Mouse (Mus musculus) fibroblast of lung, adult 2 months (primary cell): Measurements from ENCODE around the gene Ccnd3.
"Not testable (repeated sequence)": the region's sequence is repeated elsewhere in the genome, so short reads cannot be mapped to it uniquely, and the experiment has no call there.

Experiments
- DNase-seq: peaks from one replicate; pipeline ENCODE4 v3.0.0-alpha.2; 2011; ENCODE audit warnings: low read depth

The Ccnd3 gene

DNA sequence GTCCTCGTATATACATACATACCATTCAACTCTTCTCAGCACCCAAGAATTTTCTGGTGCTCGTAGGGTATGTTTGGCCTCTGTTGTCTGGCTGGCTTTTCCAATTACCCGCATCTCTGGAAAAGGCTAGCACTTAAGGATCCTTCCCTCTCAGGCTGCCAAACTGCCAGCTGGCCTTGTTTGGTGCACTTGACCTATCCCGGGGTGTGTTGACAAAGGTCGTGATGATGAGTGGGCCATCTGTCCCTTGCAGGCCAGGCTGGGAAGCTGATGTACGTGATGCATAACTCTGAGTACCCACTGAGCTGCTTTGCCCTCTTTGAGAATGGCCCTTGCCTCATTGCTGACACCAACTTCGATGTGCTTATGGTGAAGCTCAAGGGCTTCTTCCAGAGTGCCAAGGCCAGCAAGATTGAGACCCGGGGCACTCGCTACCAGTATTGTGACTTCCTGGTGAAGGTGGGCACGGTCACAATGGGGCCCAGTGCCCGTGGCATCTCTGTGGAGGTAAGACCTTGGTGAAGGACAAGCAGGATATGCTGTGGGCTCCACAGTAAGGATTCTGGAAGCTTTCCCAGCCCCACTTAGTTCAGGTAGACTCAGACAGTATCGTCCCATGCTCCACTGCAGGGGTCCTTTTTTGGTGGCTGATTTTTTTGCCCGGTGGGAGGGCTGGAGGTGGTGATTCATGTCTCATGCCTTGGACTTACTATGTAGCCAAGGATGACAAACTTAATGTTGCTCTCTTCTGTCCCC lies 113.9 kb downstream of the Ccnd3 start:
- no peak for DNase-seq

DNA sequence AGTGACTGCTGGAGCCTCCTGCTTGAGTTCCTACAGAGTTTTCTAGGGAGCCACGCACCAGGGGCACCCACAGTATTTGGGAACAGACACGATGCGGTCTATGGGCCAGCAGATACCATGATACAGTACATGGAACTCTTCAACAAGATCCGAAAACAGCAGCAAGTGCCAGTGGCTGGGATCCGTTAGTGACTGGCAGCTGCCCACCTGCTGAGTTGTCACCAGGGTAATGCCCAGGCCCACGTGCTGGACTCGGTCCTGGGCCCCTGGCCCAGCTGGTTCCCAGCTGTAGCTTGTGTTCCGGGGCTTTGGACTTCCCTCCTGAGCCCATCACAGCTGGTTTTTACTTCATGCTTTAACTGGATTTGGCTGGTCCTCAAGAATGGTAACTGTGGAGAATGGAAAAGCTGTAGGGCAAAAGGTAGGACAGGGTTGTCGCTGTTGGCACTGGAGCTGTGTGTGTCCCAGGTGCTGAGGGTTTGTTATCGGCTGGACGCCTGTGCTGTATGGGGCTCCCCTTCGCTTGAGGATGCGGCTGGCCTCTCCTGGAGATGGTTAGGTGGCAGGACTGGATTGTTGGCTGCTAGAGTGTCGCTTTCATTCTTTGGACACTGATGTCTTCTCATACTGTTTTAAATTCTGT lies 118.2 kb downstream of the Ccnd3 start:
- DNase-seq: no peak

DNA sequence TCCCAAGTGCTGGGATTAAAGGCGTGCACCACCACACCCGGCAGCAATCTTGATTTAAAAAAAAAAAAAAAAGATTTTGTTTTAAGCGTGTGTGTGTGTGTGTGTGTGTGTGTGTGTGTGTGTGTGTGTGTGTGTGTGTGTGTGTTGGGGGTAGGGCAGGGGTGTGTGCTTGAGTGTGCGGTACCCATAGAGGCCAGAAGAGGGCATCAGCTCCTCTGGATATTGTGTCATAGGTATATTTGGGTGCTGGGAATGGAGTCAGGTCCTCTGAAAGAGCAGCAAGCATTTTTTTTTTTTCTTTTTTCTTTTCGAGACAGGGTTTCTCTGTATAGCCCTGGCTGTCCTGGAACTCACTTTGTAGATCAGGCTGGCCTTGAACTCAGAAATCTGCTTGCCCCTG lies 119.7 kb downstream of the Ccnd3 start:
- DNase-seq: not testable (repeated sequence)

DNA sequence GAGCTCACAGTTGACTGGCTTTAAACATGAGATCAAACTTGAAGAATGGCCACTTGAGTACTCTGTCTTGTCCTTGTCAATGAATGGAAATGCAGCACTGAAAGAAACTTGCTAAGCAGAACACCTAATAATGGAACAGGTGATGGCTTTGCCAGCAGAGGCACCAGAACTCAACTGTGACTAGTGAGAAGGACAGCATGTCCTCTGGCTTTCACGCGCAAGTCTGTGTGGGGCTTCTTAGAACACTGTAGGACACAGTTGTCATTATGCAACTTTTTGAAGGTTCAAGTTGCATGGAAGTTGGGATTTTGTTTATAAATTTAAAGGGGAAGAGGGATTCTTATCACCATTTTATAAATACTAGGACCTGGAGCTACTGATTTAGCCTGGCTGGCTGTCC lies 120.2 kb downstream of the Ccnd3 start:
- no peak for DNase-seq

DNA sequence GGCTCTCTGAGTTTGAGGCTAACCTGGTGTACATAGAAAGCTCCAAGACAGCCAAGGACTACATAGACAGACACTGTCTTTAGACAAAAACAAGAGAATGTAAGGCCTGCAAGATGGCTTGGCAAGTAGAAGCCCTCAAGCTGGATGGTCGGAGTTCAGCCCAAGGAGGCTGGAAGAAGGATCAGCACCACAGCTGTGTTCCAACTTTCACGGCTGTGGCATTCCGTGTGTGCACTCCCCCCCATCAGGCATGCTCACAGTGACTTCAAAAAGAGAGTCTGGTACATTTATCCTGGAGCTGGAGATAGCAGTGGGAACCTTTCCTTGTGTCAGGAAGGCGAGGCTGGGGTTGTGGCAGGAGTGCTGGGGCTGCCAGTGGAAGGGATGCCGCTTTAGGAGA lies 121.2 kb downstream of the Ccnd3 start:
- DNase-seq: no peak

DNA sequence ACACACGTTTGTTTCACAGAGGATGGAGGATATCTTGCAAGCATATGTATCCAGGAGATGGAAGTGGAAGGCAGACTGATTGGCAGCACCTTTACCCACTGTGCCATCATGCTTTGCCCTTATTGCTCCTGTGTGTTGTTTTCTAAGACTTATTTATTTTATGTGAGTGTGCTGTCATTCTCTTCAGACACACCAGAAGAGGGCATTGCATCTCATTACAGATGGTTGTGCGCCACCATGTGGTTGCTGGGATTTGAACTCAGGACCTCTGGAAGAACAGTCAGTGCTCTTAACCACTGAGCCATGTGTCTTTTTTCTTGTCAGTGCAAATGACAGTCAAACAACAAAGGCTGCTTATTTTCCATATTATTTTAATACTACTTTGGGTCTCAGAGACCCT lies 122.9 kb downstream of the Ccnd3 start:
- DNase-seq: no peak

DNA sequence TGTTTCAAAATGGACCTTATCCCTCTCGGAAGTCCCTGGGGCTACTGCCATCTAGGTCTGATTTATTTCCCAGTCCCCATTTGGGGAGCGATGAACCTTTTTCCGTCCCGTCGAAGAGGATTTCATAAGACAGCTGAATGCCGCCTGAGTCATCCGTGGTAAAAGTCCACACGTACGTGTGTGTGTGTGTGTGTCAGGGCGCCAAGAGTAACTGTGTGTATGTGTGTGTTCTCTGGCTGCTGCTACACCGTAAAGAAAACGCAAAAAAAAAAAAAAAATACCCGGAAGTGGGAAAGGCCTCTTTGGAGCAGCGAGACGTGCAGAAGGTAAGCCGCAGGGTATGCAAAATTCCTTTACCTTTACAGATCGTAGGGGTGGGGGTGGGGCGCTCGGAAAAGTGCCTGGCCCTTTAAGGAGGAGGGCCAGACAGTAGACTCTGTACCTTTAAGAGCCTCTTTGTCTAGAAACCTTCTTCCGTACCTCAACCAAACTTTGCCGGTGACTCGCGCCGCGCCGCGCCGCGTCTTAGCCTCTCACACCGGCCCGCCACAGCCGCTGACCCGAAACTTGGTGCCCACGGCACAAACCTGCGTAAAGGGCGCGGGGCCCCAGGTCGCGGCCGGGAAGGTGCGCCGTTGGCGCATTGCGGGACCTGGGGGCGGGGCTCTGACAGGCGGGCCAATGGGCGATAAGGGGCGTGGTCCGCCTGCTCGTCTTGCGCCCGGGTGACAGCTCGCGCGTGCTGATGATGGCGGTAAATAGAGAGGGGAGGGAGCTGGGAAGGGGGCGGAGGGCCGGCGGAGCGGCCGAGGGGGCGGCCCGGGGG lies 124.2 kb downstream of the Ccnd3 start:
- peak; percentile 67 for DNase-seq

DNA sequence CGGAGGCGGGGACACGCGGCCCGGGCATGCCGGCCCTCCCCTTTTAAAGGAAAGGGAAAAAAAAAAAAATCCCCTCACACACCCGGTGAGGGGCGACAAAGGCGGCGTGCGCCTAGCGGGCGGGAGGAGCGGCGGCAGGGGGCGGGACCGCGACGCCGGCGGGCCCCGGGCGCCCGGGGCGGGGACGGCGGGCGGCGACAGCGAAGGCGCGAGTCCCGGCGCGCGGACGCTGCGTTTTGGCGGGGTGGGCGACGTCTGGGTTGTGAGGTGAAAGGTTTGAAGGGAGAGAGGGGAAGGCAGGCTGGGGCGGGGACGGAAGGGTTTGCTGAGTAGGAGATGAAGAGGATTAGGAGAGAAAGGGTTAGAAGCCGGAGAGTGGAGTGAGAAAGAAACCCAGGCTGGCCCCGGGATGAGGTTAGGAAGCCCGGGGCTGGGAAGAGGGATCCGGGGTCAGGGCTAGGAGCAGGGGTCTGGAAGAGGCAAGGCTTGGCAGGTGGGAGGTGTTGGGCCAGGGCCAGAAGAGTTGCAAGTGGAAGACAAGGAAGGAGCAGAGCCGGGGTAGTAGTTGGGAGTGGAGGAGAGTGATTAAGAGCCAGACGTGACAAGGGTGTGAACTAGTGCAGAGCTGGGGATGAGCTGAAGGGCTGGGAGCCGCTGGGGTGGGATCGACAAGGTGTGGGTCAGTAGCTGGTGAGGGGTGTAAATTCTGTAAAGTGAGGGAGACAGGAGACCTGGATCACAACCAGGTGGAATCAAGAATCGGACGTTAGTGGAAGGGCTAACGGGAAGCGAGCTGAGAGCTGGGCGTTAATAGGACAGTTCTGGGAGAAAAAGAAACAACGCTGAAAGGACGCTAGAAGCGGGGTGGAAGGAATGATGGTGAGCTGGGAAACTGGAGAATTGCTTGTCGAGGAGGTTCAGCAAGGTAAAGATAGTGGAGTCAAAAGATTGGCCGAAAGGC lies 125.1 kb downstream of the Ccnd3 start:
- DNase-seq: no peak

DNA sequence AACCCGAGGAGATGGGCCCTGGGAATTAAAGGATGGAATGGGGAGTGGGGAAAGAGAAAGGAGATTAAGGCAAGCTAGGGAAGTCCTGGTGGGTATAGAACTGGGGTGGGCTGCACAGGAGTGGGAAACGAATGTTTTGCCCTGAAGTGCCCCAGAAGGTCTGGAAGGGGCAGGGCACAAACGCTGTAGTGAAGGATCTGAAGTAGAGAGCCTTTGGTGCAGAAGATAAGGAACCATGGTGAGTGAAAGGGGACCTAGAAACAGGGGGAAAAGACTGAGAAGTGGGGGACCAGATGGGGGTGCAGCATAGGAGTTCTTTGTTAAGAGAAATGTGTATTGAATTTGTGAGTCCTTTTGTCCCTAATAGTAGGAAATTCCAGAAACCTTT lies 125.8 kb downstream of the Ccnd3 start, which contains the start of gene Usp49:
Usp49 (plus strand) TSS at position 13 of the 388 bp plus-strand sequence.
- DNase-seq: no peak

DNA sequence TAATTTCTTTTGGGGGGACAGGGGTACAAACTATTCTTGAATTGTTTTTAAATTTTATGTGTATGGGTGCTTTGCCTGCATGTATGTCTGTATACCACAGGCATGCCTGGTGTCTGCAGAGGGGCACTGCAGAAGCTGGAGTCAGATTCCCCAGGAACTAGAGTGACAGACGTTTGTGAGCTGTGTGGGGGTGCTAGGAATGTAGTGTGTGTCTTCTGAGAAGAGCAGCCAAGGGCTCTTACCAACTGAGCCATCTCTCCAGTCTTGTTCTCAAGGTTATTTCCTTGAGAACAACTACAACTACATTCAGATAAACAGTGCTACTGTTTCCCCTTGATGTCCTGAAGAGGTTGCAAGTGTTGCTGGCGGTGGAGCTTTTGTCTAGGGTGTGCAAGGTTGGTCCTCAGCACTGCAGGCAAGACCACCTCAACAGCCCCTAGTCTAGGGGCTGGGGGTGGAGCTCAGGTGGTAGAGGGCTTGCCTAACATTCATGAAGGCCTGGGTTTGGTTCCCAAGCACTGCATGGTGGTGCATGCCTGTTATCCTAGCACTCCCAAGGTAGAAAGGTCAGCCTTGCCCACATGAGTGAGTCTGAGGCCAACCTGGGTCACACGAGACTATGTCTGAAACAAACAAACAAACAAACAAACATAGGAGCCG lies 127.5 kb downstream of the Ccnd3 start:
- DNase-seq: no peak

DNA sequence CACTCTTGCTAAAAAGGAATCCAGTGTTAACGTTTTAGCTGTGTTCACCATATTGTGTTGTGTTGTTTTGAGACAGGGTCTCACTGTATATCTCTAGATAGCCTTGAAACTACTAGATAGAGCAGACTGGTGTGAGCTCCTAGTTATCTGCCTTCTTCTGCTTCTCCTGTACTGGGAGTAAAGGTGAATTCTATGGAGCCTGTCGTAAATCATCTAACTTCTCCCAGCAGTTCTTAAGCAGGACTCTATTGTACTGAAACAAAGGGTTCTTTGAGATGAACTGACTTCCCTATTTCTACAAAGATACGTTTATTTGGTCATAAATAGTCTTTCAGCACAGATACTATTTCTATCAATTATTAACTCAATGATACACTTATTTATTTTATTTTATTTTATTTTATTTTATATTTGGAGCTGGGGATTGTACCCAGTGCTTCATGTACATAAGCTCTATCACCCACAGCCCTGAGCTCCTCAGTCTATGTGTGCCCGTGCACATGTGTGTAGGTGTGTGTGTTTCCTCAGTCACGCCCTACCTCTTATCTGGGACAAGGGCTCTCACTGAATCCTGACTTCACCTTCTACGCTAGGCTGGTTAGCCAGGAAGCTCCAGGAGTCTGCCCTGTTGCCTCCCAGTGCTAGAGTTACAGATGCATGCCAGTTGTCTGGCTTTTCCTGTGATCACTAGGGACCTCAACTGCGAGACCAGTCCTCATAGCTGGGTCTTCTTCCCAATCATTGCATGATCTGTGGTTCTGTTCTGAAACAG lies 129.3 kb downstream of the Ccnd3 start:
- DNase-seq: no peak

DNA sequence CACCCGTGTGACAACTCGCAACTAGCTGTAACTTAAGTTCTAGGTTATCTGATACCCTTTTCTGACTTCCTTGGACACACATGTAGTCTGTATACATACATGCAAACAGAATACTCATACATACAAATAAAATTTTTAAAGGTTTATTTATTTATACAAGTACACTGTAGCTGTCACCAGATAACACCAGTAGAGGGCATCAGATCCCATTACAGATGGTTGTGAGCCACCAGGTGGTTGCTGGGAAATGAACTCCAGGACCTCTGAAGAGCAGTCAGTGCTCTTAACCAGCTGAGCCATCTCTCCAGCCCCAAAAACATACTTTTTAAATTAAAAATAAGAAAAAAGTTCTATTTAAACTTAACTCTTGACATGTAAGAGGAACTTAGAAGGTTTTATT lies 138.1 kb downstream of the Ccnd3 start:
- no peak for DNase-seq

DNA sequence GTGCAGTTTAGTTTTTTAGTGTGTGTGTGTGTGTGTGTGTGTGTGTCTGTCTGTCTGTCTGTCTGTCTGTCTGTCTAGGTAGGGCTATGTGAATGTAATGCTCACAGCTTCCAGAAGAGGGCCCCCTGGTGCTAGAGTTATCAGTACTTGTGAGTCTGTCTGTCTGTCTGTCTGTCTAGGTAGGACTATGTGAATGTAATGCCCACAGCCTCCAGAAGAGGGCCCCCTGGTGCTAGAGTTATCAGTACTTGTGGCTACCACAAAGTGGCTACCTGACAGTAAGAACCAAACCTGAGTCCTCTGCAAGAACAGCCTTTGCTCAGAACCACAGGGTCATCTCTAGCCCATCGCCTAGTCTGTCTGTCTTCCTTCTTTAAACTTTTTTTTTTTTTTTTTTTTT lies 141.8 kb downstream of the Ccnd3 start:
- DNase-seq: peak; percentile 41

DNA sequence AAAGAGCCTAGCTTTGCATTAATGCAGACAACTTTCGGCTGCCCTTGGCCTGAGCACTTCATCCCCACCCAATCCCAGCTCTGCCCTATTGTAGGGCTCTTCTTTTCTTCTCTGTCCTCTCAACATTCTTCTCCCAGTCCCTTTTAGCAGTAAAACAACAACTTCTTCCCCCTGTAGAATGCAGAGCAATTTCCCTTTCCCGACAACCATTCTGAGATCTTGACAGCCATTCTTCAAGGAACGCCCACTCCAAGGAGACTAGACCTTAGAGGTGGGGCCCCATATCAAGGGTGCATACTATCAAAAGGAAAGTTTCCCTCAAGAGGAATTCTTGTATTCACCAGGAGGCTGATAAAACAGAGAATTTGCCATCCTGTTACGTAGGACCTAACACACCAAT lies 144.1 kb downstream of the Ccnd3 start:
- DNase-seq: no peak
